Mouse (Mus musculus) lung, postnatal 25 days (tissue): ENCODE results near the gene Mtnr1b.

Source experiments
- DNase-seq: peaks from one replicate; pipeline ENCODE4 v3.0.0; 2022; ENCODE audit warnings: low spot score

Gene Mtnr1b

DNA sequence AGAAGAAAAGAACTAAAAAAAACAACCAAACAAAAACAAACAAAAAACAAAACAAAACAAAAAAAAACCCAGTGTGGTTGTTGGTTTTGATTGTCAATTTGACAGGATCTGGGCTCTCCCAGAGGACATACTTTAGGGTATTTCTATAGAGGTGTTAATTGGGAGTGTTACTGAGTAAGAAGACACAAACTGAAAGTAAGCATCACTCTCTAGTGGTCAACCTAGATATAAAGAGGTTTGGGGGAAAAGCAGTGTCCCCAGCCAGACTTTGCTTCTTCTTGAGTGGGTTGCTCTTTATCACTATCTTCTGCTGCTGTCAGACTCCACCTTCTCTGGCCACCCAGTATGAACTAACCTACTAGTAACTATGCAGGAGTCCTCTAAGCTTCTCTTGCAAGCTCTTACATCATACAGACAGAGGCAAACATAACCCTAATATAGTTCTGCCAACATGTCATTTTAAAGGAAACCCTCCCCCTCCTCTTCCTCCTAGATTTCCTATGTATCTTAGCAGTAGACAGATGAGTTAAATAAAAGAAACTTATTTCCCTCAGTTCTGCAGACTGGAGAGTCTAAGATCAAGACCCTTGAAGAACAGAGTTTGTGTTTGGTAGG, 71.8 kb downstream of the Mtnr1b start:
- DNase-seq: no peak

DNA sequence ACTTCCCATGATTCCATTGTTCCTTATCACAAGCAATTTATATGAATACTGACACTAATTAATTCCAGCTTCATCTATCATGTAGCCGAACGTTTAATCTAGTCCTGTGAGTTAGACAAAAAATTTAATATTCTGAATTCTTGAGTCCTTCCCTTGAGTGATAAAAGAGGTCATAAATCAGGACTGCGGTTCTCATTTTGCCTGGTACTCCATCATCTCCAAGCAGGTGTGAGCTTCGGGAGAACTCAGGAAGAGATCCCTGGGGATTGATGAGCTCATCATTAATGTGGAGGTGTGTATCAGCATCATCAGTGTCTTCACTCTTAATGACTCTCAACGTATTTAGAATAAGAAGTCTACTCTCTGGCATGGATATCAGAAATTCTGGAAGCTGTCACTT, 74.0 kb downstream of the Mtnr1b start:
- DNase-seq: no peak

GRCm38 (mm10) chr9:15794408-15794807, 79.9 kb downstream of the Mtnr1b start:
- DNase-seq: peak; percentile 5

- no peak for DNase-seq
These were observed 82.3 kb downstream of the Mtnr1b start for GRCm38 (mm10) chr9:15792076-15792475.

GRCm38 (mm10) chr9:15786610-15787009, 87.7 kb downstream of the Mtnr1b start:
- no peak for DNase-seq

GRCm38 (mm10) chr9:15786192-15786591, 88.2 kb downstream of the Mtnr1b start:
- DNase-seq: no peak

GRCm38 (mm10) chr9:15781936-15782335, 92.4 kb downstream of the Mtnr1b start:
- DNase-seq: no peak

DNA sequence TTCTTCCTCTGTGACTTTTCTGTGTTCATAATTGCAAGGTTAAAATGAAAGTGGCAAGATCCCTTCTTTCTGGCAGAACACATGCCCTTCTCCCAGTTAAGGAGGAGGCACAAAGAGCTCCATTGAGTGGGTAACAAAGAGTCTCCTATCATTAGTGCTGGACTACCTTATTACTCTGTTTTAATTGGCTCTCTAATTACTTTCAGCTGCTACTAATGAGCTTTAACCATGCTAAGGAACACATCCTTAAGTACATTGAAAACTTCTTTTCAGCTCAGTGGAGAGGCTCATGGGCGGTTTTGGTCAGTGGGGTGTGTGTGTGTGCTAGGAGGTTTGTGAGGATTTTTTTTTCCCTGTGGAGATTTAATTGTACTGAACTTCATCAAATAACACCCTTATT, 99.4 kb downstream of the Mtnr1b start:
- no peak for DNase-seq
